Mouse (Mus musculus): ENCODE data around the gene Acoxl. TPM values are rescaled to one million over a fixed set of nuclear protein-coding genes. Genes with fewer than 3 reads are reported as not detected.

Acoxl gene
- polyA plus RNA-seq, 1 experiment from 2014 or later: 0.95 TPM

- WGBS: 54% methylated on average over 13 of the region's 13 CpGs
- Histone ChIP-seq H3K27ac (ENCODE audit: low read length) (0 out of 2 replicates have a peak overlapping the region, but pooled peaks have one; percentile 16), H3K4me2 (replicated peaks; ENCODE audit: low read depth, low read length) (no peak overlapping the region), H3K36me3 (ENCODE audit: insufficient read depth, low read length) (no peaks in the 10 kb centered on the region), H3K4me1 (ENCODE audit: insufficient read depth, low read length) (peaks cover 4% of the 10 kb centered on the region; the same call in 1 of the 2 replicates), H3K9me3 (ENCODE audit: low read length) (no peaks in the 10 kb centered on the region), H3K27me3 (ENCODE audit: insufficient read depth, low read length) (no peaks in the 10 kb centered on the region), H3K4me3 (ENCODE audit: low read length) (no peak overlapping the region), H3K9ac (replicated peaks; ENCODE audit: low read length) (no peak overlapping the region)
- ATAC-seq (ENCODE audit: low FRiP score, low TSS enrichment): no peak
Observed at GRCm38 (mm10) chr2:128166623-128167423, 328.1 kb downstream of the Acoxl start.

- H3K9me3 ChIP-seq (ENCODE audit: low read length): no peaks in the 10 kb centered on the region
- no peak overlapping the region for H3K27ac ChIP-seq (ENCODE audit: low read length)
- no peak overlapping the region for H3K9ac ChIP-seq (replicated peaks; ENCODE audit: low read length)
- ATAC-seq (ENCODE audit: low FRiP score, low TSS enrichment): no peak
- H3K36me3 ChIP-seq (ENCODE audit: insufficient read depth, low read length): no peaks in the 10 kb centered on the region
- no peaks in the 10 kb centered on the region for H3K27me3 ChIP-seq (ENCODE audit: insufficient read depth, low read length)
- peaks cover 4% of the 10 kb centered on the region; the same call in 1 of the 2 replicates for H3K4me1 ChIP-seq (ENCODE audit: insufficient read depth, low read length)
- 89% methylated on average over 12 of the region's 12 CpGs for WGBS
- H3K4me3 ChIP-seq (ENCODE audit: low read length): no peak overlapping the region
- no peak overlapping the region for H3K4me2 ChIP-seq (replicated peaks; ENCODE audit: low read depth, low read length)
Observed at GRCm38 (mm10) chr2:128167930-128168329, 329.3 kb downstream of the Acoxl start.

GRCm38 (mm10) chr2:128169486-128169885, 330.8 kb downstream of the Acoxl start:
- Histone ChIP-seq H3K4me3 (ENCODE audit: low read length) (no peak overlapping the region), H3K9ac (replicated peaks; ENCODE audit: low read length) (no peak overlapping the region), H3K36me3 (ENCODE audit: insufficient read depth, low read length) (no peaks in the 10 kb centered on the region), H3K4me2 (replicated peaks; ENCODE audit: low read depth, low read length) (no peak overlapping the region), H3K27me3 (ENCODE audit: insufficient read depth, low read length) (no peaks in the 10 kb centered on the region), H3K9me3 (ENCODE audit: low read length) (no peaks in the 10 kb centered on the region), H3K4me1 (ENCODE audit: insufficient read depth, low read length) (peaks cover 13% of the 10 kb centered on the region; the same call in 1 of the 2 replicates), H3K27ac (ENCODE audit: low read length) (no peak overlapping the region)
- no peak for ATAC-seq (ENCODE audit: low FRiP score, low TSS enrichment)
- 85% methylated on average over 5 of the region's 5 CpGs for WGBS

- Histone ChIP-seq H3K4me2 (replicated peaks; ENCODE audit: low read depth, low read length) (no peak overlapping the region), H3K27ac (ENCODE audit: low read length) (no peak overlapping the region), H3K4me1 (ENCODE audit: insufficient read depth, low read length) (peaks cover 17% of the 10 kb centered on the region), H3K27me3 (ENCODE audit: insufficient read depth, low read length) (no peaks in the 10 kb centered on the region), H3K9me3 (ENCODE audit: low read length) (no peaks in the 10 kb centered on the region), H3K36me3 (ENCODE audit: insufficient read depth, low read length) (no peaks in the 10 kb centered on the region), H3K9ac (replicated peaks; ENCODE audit: low read length) (no peak overlapping the region), H3K4me3 (ENCODE audit: low read length) (no peak overlapping the region)
- WGBS: 84% methylated on average over 11 of the region's 11 CpGs
- ATAC-seq (ENCODE audit: low FRiP score, low TSS enrichment): no peak
Observed at GRCm38 (mm10) chr2:128169972-128170371, 331.3 kb downstream of the Acoxl start.

- no peak overlapping the region for H3K4me2 ChIP-seq (replicated peaks; ENCODE audit: low read depth, low read length)
- H3K36me3 ChIP-seq (ENCODE audit: insufficient read depth, low read length): no peaks in the 10 kb centered on the region
- ATAC-seq (ENCODE audit: low FRiP score, low TSS enrichment): no peak
- H3K27me3 ChIP-seq (ENCODE audit: insufficient read depth, low read length): no peaks in the 10 kb centered on the region
- H3K27ac ChIP-seq (ENCODE audit: low read length): no peak overlapping the region
- WGBS: 94% methylated on average over 3 of the region's 3 CpGs
- H3K4me3 ChIP-seq (ENCODE audit: low read length): no peak overlapping the region
- H3K4me1 ChIP-seq (ENCODE audit: insufficient read depth, low read length): peaks cover 19% of the 10 kb centered on the region
- H3K9me3 ChIP-seq (ENCODE audit: low read length): no peaks in the 10 kb centered on the region
- H3K9ac ChIP-seq (replicated peaks; ENCODE audit: low read length): no peak overlapping the region
Observed at GRCm38 (mm10) chr2:128170614-128171013, 331.9 kb downstream of the Acoxl start.

DNA sequence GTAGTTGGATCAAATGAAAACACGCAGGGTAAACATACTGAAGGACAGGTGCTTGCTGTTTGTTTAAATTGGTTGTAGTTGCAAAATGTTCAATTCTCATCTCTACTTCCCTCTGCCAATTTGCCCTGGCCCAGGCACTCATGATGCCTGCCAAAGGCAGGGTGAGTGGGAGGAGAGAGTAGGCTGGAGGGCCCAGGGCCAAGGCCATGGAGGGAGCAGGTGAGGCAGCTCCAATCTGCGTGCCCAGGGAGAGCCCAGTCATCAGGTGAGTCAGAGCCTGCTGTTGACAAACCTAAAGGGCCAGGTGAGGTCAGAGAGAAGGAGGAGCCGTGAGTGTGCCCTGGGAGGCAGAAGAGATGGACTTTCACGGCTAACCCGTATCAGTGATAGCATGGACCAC, 333.6 kb downstream of the Acoxl start:
- Histone ChIP-seq H3K4me2 (replicated peaks; ENCODE audit: low read depth, low read length) (no peak overlapping the region), H3K9ac (replicated peaks; ENCODE audit: low read length) (no peak overlapping the region), H3K4me3 (ENCODE audit: low read length) (no peak overlapping the region), H3K27ac (ENCODE audit: low read length) (no peak overlapping the region), H3K27me3 (ENCODE audit: insufficient read depth, low read length) (no peaks in the 10 kb centered on the region), H3K36me3 (ENCODE audit: insufficient read depth, low read length) (no peaks in the 10 kb centered on the region), H3K9me3 (ENCODE audit: low read length) (no peaks in the 10 kb centered on the region), H3K4me1 (ENCODE audit: insufficient read depth, low read length) (peaks cover 25% of the 10 kb centered on the region)
- 92% methylated on average over 5 of the region's 5 CpGs for WGBS
- no peak for ATAC-seq (ENCODE audit: low FRiP score, low TSS enrichment)

Small RNA genes lying within 50 kb of the gene (microRNA-seq; reads per million reads assigned to microRNA genes)
- gene Gm22411: not detected

Other genes starting within 250 kb of the Acoxl start
- 59.5 and 59.7 TPM in 2 replicates for gene Mal, start 182.2 kb upstream of the Acoxl start, polyA plus RNA-seq (2015; fragmentation: Nextera tagmentation; extraction: Ambion mirVana)
- gene Mall, start 108.9 kb upstream of the Acoxl start, polyA plus RNA-seq (2015; fragmentation: Nextera tagmentation; extraction: Ambion mirVana): 2.6 and 3.5 TPM in 2 replicates
- gene Nphp1, start 50.0 kb upstream of the Acoxl start, polyA plus RNA-seq (2015; fragmentation: Nextera tagmentation; extraction: Ambion mirVana): 39.7 and 42.6 TPM in 2 replicates
- gene Mtln, start 46.4 kb upstream of the Acoxl start, polyA plus RNA-seq (2015; fragmentation: Nextera tagmentation; extraction: Ambion mirVana): 33.7 and 36.2 TPM in 2 replicates
- 56.4 and 61.7 TPM in 2 replicates for gene Bub1, start 7.0 kb upstream of the Acoxl start, polyA plus RNA-seq (2015; fragmentation: Nextera tagmentation; extraction: Ambion mirVana)